Mouse (Mus musculus) mature B cell (primary cell): ENCODE results near the gene Itga9.

Source experiments
- in situ Hi-C: fragments of 300-500 bp; cut with MboI; formaldehyde crosslinking; loops from 2 replicates; pipeline ENCODE4 v1.14.3; 2019

Itga9 gene

GRCm38 (mm10) chr9:118770366-118770765 is 163.9 kb downstream of the Itga9 start:
- in situ Hi-C loops, result no loop called here

- in situ Hi-C loops, result no loop called here
Measured at GRCm38 (mm10) chr9:118774676-118775075, 168.2 kb downstream of the Itga9 start.

GRCm38 (mm10) chr9:118776880-118777438 is 170.5 kb downstream of the Itga9 start:
- in situ Hi-C loops, result no loop called here

- in situ Hi-C loops, result no loop called here
Measured at GRCm38 (mm10) chr9:118778596-118778995, 172.1 kb downstream of the Itga9 start.

GRCm38 (mm10) chr9:118784621-118785020 is 178.1 kb downstream of the Itga9 start:
- in situ Hi-C loops, result no loop called here

- in situ Hi-C loops, result no loop called here
Measured at GRCm38 (mm10) chr9:118785816-118786215, 179.3 kb downstream of the Itga9 start.

- in situ Hi-C loops, result no loop called here
Measured at GRCm38 (mm10) chr9:118788869-118789281, 182.4 kb downstream of the Itga9 start.

DNA sequence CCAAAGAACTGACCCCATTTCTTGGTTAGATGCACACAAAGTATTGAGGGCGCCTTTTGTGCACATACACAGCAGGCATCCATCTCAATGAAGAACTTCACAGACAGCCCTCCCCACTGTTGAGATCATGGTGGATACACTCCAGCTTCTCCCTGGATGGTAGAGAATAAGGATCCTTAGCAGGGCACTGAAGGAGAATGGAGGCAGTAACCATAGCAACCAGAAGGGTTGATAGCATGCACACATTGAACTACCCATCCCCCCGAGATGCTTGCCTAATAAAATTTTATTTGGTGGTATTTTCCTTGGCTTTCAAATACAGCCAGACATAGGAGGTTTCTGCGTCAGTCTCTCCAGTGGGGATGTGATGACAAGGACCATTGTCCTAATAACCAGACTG is 184.7 kb downstream of the Itga9 start:
- in situ Hi-C loops, result no loop called here

DNA sequence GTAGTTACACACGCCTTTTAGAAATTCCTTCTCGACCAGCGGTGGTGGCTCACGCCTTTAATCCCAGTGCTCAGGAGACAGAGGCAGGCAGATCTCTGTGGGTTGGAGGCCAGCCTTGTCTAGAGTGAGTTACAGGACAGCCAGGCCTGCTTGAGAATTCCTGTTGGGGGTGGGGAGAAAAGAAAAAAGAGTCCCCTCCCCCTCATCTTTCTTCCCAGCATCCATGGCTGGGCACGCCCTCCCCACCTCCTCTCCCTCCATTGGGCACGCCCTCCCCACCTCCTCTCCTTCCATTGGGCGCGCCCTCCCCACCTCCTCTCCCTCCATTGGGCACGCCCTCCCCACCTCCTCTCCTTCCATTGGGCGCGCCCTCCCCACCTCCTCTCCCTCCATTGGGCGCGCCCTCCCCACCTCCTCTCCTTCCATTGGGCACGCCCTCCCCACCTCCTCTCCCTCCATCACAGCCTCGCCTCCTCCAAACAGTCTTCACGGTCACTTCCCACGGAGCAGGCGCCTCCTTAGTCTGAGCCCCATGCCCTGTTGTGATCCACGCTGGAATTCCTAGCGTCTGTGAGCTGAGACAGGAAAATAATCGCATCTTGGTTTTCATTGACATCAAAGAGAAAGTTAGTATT is 186.8 kb downstream of the Itga9 start:
- in situ Hi-C loops, result no loop called here

DNA sequence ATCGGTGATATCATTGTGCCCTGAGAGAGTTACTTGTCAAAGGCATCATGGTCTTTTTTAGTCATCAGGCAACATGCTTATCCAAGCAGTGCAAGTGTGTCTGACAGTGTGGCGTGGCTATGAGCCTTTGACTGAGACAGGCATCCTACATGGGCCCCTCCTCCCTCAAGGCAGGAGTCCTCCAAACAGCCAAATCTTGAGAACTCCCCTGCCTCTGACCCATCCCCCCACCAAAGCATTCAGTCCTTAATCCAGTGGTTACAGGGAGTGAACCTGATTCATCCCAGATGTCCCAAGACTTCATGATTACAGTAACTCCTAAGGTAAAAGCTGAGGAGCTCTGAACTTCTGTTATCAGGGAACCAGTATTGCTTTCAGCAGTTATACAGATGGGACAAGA is 188.2 kb downstream of the Itga9 start:
- in situ Hi-C loops, result no loop called here

- in situ Hi-C loops, result no loop called here
Measured at GRCm38 (mm10) chr9:118795304-118795703, 188.8 kb downstream of the Itga9 start.

GRCm38 (mm10) chr9:118799105-118799504 is 192.6 kb downstream of the Itga9 start:
- in situ Hi-C loops, result no loop called here

- in situ Hi-C loops, result no loop called here
Measured at GRCm38 (mm10) chr9:118801176-118801909, 194.9 kb downstream of the Itga9 start.

- in situ Hi-C loops, result no loop called here
Measured at GRCm38 (mm10) chr9:118801910-118802287, 195.4 kb downstream of the Itga9 start.

DNA sequence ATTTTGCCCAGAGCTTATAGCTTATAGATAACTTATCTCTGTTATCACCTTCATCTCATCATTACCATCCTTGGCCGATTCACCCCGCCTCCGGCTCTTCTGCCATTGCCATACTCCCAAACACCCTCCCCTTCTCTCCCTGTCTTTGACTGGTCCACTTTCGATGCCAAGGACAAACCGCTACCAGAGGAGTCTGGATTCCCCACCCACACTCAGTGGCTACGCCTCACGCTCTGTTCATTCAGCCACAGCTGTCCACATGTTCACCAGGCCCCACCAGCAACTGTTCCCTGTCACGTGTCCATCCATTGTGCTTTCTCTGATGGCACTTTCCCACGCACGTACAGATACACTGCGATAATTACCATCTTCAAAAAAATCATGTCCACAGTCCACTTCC is 195.9 kb downstream of the Itga9 start:
- in situ Hi-C loops, result no loop called here

DNA sequence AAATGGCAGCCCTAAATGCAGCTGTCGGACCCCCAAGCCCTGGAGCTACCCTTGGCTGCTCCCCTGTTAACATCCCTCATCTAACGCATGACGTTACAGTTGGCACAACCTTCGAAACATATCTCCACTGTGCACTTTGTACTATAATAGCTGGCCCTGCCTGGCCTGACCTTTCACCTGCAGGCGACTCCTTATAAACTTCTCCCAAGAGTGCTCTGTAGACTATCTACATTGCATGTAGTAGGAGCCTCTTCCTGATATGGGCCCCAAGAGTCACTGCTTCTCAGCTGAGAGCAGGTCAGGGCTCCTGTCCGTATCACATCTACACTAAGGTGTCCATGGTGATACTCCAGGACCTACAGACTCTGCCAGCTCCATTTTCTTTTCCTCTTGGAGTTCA is 199.2 kb downstream of the Itga9 start:
- in situ Hi-C loops, result no loop called here

DNA sequence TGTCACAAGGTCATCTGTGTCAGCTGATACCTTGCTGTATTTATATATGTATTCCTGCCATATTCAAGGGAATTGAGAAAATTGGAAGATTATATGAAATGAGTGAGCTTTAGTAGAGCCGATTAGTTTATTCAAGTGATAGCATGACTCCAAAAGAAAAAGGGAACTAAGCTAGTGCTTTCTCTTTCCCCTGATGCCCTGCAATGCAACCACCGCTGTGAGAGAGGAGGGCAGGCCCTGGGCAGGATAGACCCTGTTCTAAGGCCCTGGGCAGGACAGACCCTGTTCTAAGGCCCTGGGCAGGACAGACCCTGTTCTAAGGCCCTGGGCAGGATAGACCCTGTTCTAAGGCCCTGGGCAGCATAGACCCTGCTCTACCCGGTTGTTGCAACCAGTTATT is 201.2 kb downstream of the Itga9 start:
- in situ Hi-C loops, result no loop called here

DNA sequence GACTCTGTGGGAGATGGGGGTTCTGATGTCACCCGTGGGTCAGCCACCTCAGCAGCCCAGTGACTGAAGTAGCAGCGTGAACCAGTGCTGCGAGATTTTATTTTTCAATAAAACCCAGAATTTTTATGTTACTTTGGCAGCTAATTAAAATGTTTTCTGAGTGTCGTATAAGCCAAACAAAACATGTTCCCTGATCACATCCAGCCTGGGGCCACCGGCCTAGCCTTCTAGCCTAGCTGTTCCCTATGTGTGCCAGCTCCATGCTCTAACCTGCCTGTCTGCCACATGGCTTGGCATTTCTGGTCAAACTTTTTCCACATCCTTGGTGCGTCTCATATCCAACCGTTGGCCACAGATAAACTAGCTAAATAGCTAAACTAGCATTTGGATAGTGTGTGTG is 205.7 kb downstream of the Itga9 start:
- in situ Hi-C loops, result no loop called here

GRCm38 (mm10) chr9:118813492-118813891 is 207.0 kb downstream of the Itga9 start:
- in situ Hi-C loops, result no loop called here

GRCm38 (mm10) chr9:118814056-118814455 is 207.6 kb downstream of the Itga9 start:
- in situ Hi-C loops, result no loop called here

GRCm38 (mm10) chr9:118814461-118814860 is 208.0 kb downstream of the Itga9 start:
- in situ Hi-C loops, result no loop called here

- in situ Hi-C loops, result no loop called here
Measured at GRCm38 (mm10) chr9:118815543-118815942, 209.1 kb downstream of the Itga9 start.

DNA sequence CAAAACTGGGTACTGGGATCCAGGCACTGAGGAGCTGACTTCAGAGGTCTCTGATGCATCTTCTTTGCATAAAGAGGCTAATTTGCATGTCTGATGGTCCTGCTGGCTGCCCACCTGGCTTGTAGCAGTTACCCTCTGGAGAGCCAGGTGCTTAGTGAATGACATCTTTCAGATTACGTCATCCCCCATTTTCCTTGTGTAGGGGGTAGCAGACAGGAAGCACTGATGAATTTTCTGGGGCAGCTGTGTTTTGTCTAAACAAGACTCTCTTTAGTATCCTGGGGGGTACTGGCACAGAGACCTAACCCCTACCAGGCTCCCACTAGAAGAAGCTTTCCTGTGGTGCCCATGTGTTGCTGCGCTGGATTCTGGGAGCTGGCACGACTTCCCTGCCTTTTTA is 212.0 kb downstream of the Itga9 start:
- in situ Hi-C loops, result no loop called here
